In genomic region chr16:59401102-59401501, GRCm38 (mm10) we compare ENCODE assay signal across 13 mouse cellular contexts. TPM values are rescaled to one million over a fixed set of nuclear protein-coding genes. Genes with fewer than 3 reads are reported as not detected.
DNase-seq lines count a peak whose midpoint lies in the region; ATAC-seq and TF ChIP-seq lines count a peak whose summit lies in the region.
"Had no signal": no experiment of that assay in that cellular context is flagged by ENCODE, and none has a peak within 500 bp of the region (broad histone marks: within the 10 kb centered on the region; RNA-seq: fewer than 3 reads in every experiment).

No protein-coding gene starts in this region.

- DNase-seq in kidney, postnatal 10 days = peak; percentile 17
- peak; percentile 16 for DNase-seq in A20 (ENCODE audit: low read depth, low spot score)
- no peak for DNase-seq in embryo, embryonic 10.5 days (ENCODE audit: low spot score)
- DNase-seq in left cerebral cortex, adult 9 months (ENCODE audit: low spot score in 2 of 2) = no peak
- DNase-seq: midbrain, embryonic 14.5 days; thymus, adult 2 months had no signal

- H3K4me1 ChIP-seq in kidney, embryonic 16.5 days (ENCODE audit: insufficient read depth, low read length) = no peaks in the 10 kb centered on the region
- H3K4me1 ChIP-seq in E14TG2a.4 (replicated peaks; ENCODE audit: low read depth, low read length) = no peaks in the 10 kb centered on the region
- H3K4me1 ChIP-seq: forebrain, embryonic 15.5 days had no signal

- no peak overlapping the region for H3K27ac ChIP-seq in kidney, embryonic 16.5 days (ENCODE audit: low read length)
- H3K27ac ChIP-seq: forebrain, embryonic 15.5 days had no signal

- H3K9me3 ChIP-seq in kidney, embryonic 16.5 days (ENCODE audit: low read length) = peaks cover 3% of the 10 kb centered on the region; the same call in 1 of the 2 replicates
- H3K9me3 ChIP-seq in E14TG2a.4 (ENCODE audit: low read length) = no peaks in the 10 kb centered on the region
- H3K9me3 ChIP-seq: forebrain, embryonic 15.5 days had no signal

- no peak overlapping the region for H3K4me3 ChIP-seq in kidney, embryonic 16.5 days (ENCODE audit: low read length)
- no peak overlapping the region for H3K4me3 ChIP-seq in E14TG2a.4 (replicated peaks; ENCODE audit: low read length)
- H3K4me3 ChIP-seq: forebrain, embryonic 15.5 days had no signal

- H3K36me3 ChIP-seq in kidney, embryonic 16.5 days (ENCODE audit: insufficient read depth, low read length) = no peaks in the 10 kb centered on the region
- H3K36me3 ChIP-seq in E14TG2a.4 (ENCODE audit: insufficient read depth, low read length) = no peaks in the 10 kb centered on the region
- H3K36me3 ChIP-seq: forebrain, embryonic 15.5 days had no signal

- no peak overlapping the region for H3K9ac ChIP-seq in kidney, embryonic 16.5 days (replicated peaks; ENCODE audit: low read length)
- H3K9ac ChIP-seq: forebrain, embryonic 15.5 days had no signal

- ATAC-seq in kidney, embryonic 16.5 days (ENCODE audit: low FRiP score, low TSS enrichment) = no peak
- ATAC-seq in hematopoietic stem cell, adult 5-6 weeks (replicated peaks in 1 of 2; ENCODE audit: insufficient read depth in 1 of 2, low FRiP score in 2 of 2, low TSS enrichment in 1 of 2, low read depth in 1 of 2, poor library complexity in 2 of 2, severe bottlenecking in 2 of 2) = peak; percentile 58 to 71; a peak in 3 of 4 replicates
- ATAC-seq: forebrain, embryonic 15.5 days had no signal

- no peak overlapping the region for H3K4me2 ChIP-seq in kidney, embryonic 16.5 days (replicated peaks; ENCODE audit: low read depth, low read length)
- H3K4me2 ChIP-seq: forebrain, embryonic 15.5 days had no signal

- 73% methylated on average over 7 of the region's 7 CpGs for WGBS in kidney, embryonic 16.5 days

- peak; percentile 23 for TF ChIP-seq CTCF in E14TG2a.4 (conservative IDR thresholded peaks at IDR 0.05; ENCODE audit: low read length)

- H3K27me3 ChIP-seq in kidney, embryonic 16.5 days (ENCODE audit: insufficient read depth, low read length) = no peaks in the 10 kb centered on the region
- no peaks in the 10 kb centered on the region for H3K27me3 ChIP-seq in E14TG2a.4 (ENCODE audit: insufficient read depth, low read length)
- H3K27me3 ChIP-seq: forebrain, embryonic 15.5 days had no signal

RNA-seq across cellular contexts. Expression of gene Gabrr3, which starts 6.0 kb away (rescaled TPM):
- polyA plus RNA-seq in kidney, embryonic 16.5 days (2015; fragmentation: Nextera tagmentation; extraction: Ambion mirVana) = 0.06 TPM in 1 of 2 replicates, not detected in the other
- not detected in 2 replicates for total RNA-seq in hematopoietic stem cell, adult 5-6 weeks (2017)
- polyA plus RNA-seq: liver, embryonic 16.5 days had no signal

RNA-seq across cellular contexts. Expression of gene Olfr209, which starts 37.3 kb away (rescaled TPM):
- polyA plus RNA-seq in kidney, embryonic 16.5 days (2015; fragmentation: Nextera tagmentation; extraction: Ambion mirVana) = not detected in 2 replicates
- not detected in 2 replicates for total RNA-seq in hematopoietic stem cell, adult 5-6 weeks (2017)
- total RNA-seq: layer of hippocampus, postnatal 25 days had no signal
- polyA plus RNA-seq: embryonic facial prominence, embryonic 11.5 days; forebrain, embryonic 15.5 days; liver, embryonic 16.5 days; midbrain, embryonic 14.5 days; thymus, adult 2 months had no signal

RNA-seq across cellular contexts. Expression of gene Olfr206, which starts 52.1 kb away (rescaled TPM):
- polyA plus RNA-seq in kidney, embryonic 16.5 days (2015; fragmentation: Nextera tagmentation; extraction: Ambion mirVana) = not detected in 2 replicates
- total RNA-seq in hematopoietic stem cell, adult 5-6 weeks (2017) = not detected in 2 replicates
- total RNA-seq: layer of hippocampus, postnatal 25 days had no signal
- polyA plus RNA-seq: embryonic facial prominence, embryonic 11.5 days; forebrain, embryonic 15.5 days; liver, embryonic 16.5 days; midbrain, embryonic 14.5 days; thymus, adult 2 months had no signal

Comparison
In these comparisons a context has a peak if more than half of its experiments do, and no peak if none do; other contexts are left out.
1. DNase-seq: peak in kidney, postnatal 10 days (single experiment) and A20 (single experiment); none in embryo, embryonic 10.5 days (single experiment) and left cerebral cortex, adult 9 months (0 of 2).